Mouse (Mus musculus): Measurements from ENCODE around the gene Cul3. TPM values are rescaled to one million over a fixed set of nuclear protein-coding genes. Genes with fewer than 3 reads are reported as not detected.

The Cul3 gene
- polyA plus RNA-seq, 1 experiment from 2014 or later, result 20.0 TPM

GRCm38 (mm10) chr1:80236126-80236525 is 104.2 kb downstream of the Cul3 start:
- Histone ChIP-seq H3K9me3 (no peaks in the 10 kb centered on the region), H3K27ac (replicated peaks) (no peak overlapping the region), H3K27me3 (replicated peaks) (no peaks in the 10 kb centered on the region), H3K4me2 (no peak overlapping the region), H3K4me1 (no peaks in the 10 kb centered on the region), H3K4me3 (no peak overlapping the region), H3K9ac (no peak overlapping the region), H3K36me3 (no peaks in the 10 kb centered on the region)
- ATAC-seq (ENCODE audit: extremely low read depth, insufficient number of reproducible peaks, low FRiP score, low TSS enrichment), result no peak
- 4% methylated on average over 1 of the region's 1 CpGs for WGBS

GRCm38 (mm10) chr1:80230612-80231011 is 109.7 kb downstream of the Cul3 start:
- ATAC-seq (ENCODE audit: extremely low read depth, insufficient number of reproducible peaks, low FRiP score, low TSS enrichment), result no peak
- no peaks in the 10 kb centered on the region for H3K36me3 ChIP-seq
- H3K9ac ChIP-seq, result no peak overlapping the region
- WGBS, result 53% methylated on average over 1 of the region's 1 CpGs
- no peak overlapping the region for H3K4me2 ChIP-seq
- no peaks in the 10 kb centered on the region for H3K27me3 ChIP-seq (replicated peaks)
- H3K4me1 ChIP-seq, result no peaks in the 10 kb centered on the region
- H3K4me3 ChIP-seq, result no peak overlapping the region
- H3K9me3 ChIP-seq, result no peaks in the 10 kb centered on the region
- no peak overlapping the region for H3K27ac ChIP-seq (replicated peaks)

GRCm38 (mm10) chr1:80224839-80225412 is 115.4 kb downstream of the Cul3 start:
- Histone ChIP-seq H3K9me3 (no peaks in the 10 kb centered on the region), H3K27ac (replicated peaks) (no peak overlapping the region), H3K4me3 (no peak overlapping the region), H3K27me3 (replicated peaks) (no peaks in the 10 kb centered on the region), H3K4me2 (no peak overlapping the region), H3K9ac (no peak overlapping the region), H3K36me3 (no peaks in the 10 kb centered on the region), H3K4me1 (peaks cover 6% of the 10 kb centered on the region; the same call in 1 of the 2 replicates)
- no peak for ATAC-seq (ENCODE audit: extremely low read depth, insufficient number of reproducible peaks, low FRiP score, low TSS enrichment)
- WGBS, result 29% methylated on average over 3 of the region's 3 CpGs

GRCm38 (mm10) chr1:80221151-80221550 is 119.1 kb downstream of the Cul3 start:
- H3K4me3 ChIP-seq, result no peak overlapping the region
- H3K27me3 ChIP-seq (replicated peaks), result no peaks in the 10 kb centered on the region
- no peak overlapping the region for H3K4me2 ChIP-seq
- no peaks in the 10 kb centered on the region for H3K9me3 ChIP-seq
- peaks cover 6% of the 10 kb centered on the region; the same call in 1 of the 2 replicates for H3K4me1 ChIP-seq
- 57% methylated on average over 4 of the region's 4 CpGs for WGBS
- no peak for ATAC-seq (ENCODE audit: extremely low read depth, insufficient number of reproducible peaks, low FRiP score, low TSS enrichment)
- H3K36me3 ChIP-seq, result no peaks in the 10 kb centered on the region
- H3K27ac ChIP-seq (replicated peaks), result no peak overlapping the region
- H3K9ac ChIP-seq, result no peak overlapping the region

- ATAC-seq (ENCODE audit: extremely low read depth, insufficient number of reproducible peaks, low FRiP score, low TSS enrichment), result peak; percentile 58; the same call in 1 of the 2 replicates
- H3K4me2 ChIP-seq, result peak within 1 kb of the TSS; percentile 16; the same call in 1 of the 2 replicates
Measured at GRCm38 (mm10) chr1:80218268-80218667, 122.0 kb downstream of the Cul3 start, which contains the start of gene Fam124b. TSS of gene Fam124b (minus strand) at chr1:80218473.

More at GRCm38 (mm10) chr1:80218268-80218667, 122.0 kb downstream of the Cul3 start, which contains the start of gene Fam124b:
- Histone ChIP-seq H3K27ac (replicated peaks) (peak within 1 kb of the TSS; percentile 61), H3K4me1 (no peaks in the 10 kb centered on the region), H3K4me3 (no peak within 1 kb of the TSS), H3K9me3 (no peaks in the 10 kb centered on the region), H3K36me3 (no peaks in the 10 kb centered on the region), H3K27me3 (replicated peaks) (no peaks in the 10 kb centered on the region), H3K9ac (no peak within 1 kb of the TSS)
- 53% methylated on average over 6 of the region's 6 CpGs for WGBS

Other genes with a start within 250 kb of the Cul3 start
- 0.53 and 0.78 TPM in 2 replicates for gene Fam124b, start 122.0 kb downstream of the Cul3 start, polyA plus RNA-seq (2015; fragmentation: Nextera tagmentation; extraction: Ambion mirVana)
- not detected in 2 replicates for gene Gm45261, start 121.0 kb upstream of the Cul3 start, polyA plus RNA-seq (2015; fragmentation: Nextera tagmentation; extraction: Ambion mirVana)